Mouse (Mus musculus) adrenal gland, postnatal 4 days (tissue): ENCODE measurements around the gene Pdyn. TPM values are rescaled to one million over a fixed set of nuclear protein-coding genes. Genes with fewer than 3 reads are reported as not detected.

Experiments used
- DNase-seq, 2 experiments: peaks; one replicate each; pipeline ENCODE4 v3.0.0; 2021 to 2022; ENCODE audit warnings: low spot score in 2 of 2, mixed read lengths in 2 of 2
- long read RNA-seq, 2 experiments: library from polyadenylated mRNA; stranded (forward); transcript quantifications; one replicate each; pipeline ENCODE4 v2.0.0; 2021
- total RNA-seq, 2 experiments: library from RNA; stranded (reverse); gene quantifications; 2 replicates each; pipeline ENCODE4 v1.2.3; 2021

Gene Pdyn
- under 1 TPM; 0.56 to 0.73 TPM for total RNA-seq
- long read RNA-seq, experiment 1, partial matches to known transcripts = 0 of 1 reads
- long read RNA-seq, experiment 1, other reads (novel, unspliced or antisense) = 0 of 1 reads
- long read RNA-seq, experiment 2, partial matches to known transcripts = 1 of 1 reads
- long read RNA-seq, experiment 2, other reads (novel, unspliced or antisense) = 0 of 1 reads

GRCm38 (mm10) chr2:129699484-129700158, at the start of gene Pdyn:
Pdyn (minus strand) TSS chr2:129699844.
- no peak for DNase-seq

DNA sequence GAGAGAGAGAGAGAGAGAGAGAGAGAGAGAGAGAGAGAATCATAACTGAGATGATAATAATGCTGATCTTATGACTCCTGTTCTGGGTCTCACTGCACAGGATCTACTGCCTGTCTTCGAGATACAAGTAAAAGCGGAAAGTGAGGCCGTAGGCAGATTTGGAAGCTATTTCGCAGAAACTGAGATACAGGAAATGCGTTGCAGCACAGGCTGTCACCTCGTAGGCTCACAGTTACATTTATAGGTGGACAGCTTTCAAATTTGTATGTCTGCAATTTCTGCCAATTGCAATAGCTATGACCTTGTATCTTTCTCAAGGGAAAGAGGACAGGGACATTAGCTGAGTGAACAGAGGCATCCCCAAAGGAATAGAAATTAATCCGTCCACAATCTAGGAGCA, 42.4 kb upstream of the Pdyn start:
- DNase-seq = no peak

DNA sequence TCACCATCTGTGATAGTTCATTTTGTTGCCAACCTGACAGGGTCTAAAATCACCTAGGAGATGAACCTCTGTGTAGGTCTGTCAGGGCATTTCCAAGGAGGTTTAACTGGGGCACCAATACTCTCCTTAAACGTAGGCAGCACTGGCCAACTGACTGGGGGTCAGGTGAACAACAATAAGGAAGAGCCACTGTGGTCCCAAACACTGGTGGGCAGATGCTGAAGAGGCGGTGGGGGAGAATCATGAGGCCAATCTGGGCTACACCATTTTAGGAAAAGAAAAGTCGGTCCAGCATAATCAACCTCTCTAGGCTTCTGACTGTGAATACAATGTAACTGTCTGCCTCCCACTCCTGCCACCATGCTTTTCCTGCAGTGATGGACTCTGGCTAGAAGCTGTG, 40.9 kb upstream of the Pdyn start:
- DNase-seq = no peak

DNA sequence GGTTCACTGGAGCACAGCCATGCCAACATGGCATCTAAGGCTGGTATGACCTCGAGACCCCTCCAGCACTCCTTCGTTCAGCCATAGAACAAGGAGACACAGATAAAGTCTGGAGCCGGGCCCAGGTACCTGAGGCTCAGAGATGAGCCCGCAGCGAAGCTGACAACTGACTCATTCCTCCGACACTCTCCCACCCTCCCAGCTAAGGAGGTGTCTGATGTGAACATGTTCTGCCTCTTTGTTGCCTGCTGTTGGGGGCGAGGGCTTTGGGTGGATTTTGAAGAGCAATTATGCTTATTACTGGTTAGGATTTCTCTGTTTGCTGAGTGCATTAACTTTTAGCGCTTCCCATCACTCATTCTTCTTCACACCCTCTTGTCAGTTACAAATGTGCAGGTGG, 34.4 kb upstream of the Pdyn start:
- no peak for DNase-seq

GRCm38 (mm10) chr2:129729681-129730080, 30.0 kb upstream of the Pdyn start:
- no peak for DNase-seq

DNA sequence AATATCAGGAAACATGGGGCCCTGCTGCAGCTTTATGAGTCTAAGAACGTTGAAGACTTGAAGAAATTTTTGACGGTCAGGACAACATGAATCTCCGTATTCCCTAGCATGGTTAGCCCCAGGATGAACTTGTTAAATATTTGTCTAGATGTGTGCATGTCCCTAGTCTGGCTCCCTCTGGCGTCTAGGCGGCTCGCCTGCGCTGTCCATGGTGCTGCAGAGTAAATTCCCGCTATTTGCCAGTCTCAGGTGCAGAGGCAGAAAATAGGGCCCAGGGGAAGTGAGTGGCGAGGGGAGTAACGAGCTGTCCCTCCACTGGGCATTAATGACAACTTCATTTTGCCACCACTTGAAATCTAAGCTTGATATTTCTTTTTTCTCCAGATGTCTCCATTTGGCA, 16.0 kb upstream of the Pdyn start:
- peak; percentile 35 to 51 for DNase-seq

DNA sequence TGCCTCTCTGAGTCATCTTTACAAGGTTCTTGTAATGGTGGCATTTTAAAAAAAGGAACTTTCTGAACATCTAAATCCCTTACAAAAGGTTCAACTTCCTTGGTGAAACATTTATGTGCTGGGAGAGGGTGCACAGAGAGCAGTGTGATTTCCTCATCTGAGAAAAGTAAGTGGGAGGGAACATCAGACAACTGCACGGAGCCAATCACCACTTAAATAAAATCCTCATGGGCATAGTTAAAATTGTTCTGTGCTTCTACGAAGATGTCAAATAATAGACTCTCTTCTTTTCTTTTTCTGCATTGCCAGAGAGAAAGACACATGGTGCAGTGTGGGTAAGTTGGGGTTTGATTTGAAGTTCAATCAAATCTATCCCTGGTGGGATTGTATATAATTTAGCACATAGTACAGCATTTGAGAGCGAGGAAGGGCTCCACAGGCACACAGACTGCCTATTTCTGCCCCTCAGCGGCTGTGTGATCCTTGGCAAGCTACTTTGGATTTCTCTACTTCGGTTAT, 13.4 kb upstream of the Pdyn start:
- DNase-seq = no peak

- DNase-seq = no peak
Observed at GRCm38 (mm10) chr2:129696059-129696458, 3.6 kb downstream of the Pdyn start.

DNA sequence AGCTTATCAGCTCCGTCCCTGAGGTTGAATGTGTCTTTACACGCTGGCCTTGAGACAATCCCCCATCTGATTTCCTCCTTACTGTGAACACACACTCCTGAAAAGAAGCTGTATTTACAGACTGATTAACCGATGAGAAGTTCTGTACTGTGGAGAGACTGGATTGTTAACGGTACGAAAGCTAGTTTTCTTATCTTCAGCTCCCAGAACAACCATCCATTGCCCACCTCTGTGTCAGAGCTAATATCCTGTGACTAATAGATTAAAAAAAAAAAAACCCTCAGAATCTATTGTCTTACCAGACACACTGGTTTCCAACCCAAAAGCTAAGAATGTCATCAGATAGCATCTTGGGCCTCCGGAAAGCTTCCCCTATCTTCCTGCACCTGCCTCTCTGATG, 5.3 kb downstream of the Pdyn start:
- no peak for DNase-seq

DNA sequence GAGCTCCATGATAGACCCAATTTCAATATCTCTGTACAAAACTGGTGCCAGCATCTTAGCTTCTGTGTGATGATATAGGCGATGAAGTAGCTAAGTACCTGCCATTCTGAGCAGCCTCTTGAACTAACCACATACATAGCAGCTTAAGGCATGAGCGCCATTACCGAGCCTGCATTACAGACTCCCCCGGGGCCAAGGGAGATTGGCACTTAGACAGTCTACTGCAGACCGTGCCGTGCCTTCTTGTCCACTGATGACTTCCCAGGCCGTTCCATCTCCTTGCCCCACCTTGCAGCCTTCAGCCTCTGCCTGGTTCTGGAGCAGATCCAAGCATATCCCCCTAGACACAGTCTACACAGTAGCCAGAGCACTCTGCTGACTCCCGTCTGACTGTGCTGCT, 7.0 kb downstream of the Pdyn start:
- DNase-seq = no peak

DNA sequence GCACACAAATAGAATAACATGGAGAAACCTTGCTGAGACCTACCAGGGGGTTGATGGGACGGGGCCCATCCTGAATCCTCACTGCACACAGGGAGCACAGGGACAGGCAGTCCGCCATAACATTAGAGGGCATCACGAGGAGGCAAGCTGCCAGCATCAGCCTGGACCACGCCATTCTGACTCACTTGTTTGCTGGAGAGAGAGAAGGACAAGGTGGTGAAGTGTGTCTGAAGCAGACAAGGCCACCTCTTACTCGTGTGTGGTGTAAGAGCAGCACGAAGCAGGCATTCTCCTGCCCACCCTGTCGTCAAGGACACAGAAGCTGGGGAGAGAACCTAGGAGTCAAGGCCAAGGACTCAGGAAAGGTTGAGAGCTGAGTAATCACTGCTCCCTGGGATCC, 9.9 kb downstream of the Pdyn start:
- peak in 1 of 2 experiments; percentile 33 for DNase-seq

DNA sequence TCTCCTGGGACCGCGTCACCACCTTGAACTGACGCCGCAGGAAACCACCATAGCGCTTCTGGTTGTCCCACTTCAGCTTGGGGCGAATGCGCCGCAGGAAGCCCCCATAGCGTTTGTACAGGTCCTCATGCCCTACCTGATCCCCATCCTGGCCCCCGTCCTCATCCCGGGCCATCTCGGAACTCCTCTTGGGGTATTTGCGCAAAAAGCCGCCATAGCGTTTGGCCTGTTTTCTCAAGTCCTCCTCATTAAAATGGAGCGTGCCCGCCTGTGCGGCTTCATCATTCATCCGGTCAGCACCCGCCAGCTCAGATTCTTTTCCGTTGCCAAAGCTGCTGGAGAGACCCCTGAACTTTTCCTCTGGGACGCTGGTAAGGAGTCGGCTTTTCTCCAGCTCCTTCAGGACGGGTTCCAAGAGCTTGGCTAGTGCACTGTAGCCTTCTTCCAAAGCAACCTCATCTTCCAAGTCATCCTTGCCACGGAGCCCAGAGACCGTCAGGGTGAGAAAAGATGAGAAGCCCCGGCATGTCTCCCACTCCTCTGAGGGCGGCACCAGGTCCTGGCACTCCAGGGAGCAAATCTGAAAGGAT, 11.5 kb downstream of the Pdyn start:
- no peak for DNase-seq

- no peak for DNase-seq
Observed at GRCm38 (mm10) chr2:129686908-129687307, 12.7 kb downstream of the Pdyn start.

DNA sequence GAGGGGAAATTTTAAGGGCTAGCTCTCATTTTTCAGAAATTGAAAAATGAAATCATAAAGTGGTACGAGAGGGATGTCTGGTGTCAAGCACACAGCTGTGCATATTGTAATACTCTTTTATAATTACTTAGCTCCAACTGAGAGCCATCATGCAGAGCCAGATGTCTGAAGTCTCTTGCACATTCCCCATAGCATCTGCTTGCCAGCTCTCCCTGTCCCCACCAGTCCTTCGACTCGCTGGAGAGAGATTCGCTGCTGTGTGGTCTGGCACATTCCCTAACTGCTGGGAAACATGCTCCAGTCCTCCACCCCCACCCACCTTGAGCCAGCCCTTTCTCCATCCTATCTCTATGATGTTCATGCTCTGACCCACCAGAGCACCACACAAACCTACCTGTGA, 15.6 kb downstream of the Pdyn start:
- DNase-seq = no peak

DNA sequence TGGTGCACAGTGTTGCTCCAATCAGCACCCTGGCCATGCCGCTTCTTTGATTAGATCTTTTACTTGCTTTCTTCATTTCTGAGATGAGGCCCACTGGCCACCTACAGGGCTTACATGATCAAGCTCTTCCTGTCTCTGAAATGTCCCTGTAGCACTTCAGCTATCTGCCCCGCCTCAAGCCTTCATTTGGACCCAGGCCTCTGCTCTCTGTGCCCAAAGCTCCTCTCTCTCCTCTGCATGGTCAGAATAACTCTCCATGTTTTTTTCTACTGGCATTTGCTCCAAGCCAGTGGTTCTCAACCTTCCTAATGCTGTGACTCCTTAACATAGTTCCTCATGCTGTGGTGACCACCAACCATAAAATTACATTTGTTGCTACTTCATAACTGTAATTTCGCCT, 19.4 kb downstream of the Pdyn start:
- DNase-seq = no peak

DNA sequence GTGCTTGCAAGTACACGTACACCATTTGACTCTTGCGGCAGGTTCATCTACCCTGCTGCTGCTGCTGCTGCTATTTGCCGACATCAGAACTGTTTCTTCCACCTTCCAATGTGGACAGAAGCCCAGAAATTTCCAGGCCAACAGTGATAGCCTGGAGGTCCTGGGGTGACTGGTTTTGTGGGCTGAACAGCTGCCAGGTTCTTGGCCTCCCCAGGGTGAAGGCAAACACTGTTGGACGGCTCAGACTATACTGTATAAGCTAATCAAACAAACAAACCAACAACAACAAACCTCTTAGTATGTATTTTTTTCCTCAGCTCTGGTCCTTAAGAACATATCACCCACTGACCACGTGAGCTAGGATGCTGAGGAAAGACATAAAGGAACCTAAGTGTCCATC, 20.6 kb downstream of the Pdyn start:
- DNase-seq = no peak

GRCm38 (mm10) chr2:129677664-129678063, 22.0 kb downstream of the Pdyn start:
- no peak for DNase-seq

DNA sequence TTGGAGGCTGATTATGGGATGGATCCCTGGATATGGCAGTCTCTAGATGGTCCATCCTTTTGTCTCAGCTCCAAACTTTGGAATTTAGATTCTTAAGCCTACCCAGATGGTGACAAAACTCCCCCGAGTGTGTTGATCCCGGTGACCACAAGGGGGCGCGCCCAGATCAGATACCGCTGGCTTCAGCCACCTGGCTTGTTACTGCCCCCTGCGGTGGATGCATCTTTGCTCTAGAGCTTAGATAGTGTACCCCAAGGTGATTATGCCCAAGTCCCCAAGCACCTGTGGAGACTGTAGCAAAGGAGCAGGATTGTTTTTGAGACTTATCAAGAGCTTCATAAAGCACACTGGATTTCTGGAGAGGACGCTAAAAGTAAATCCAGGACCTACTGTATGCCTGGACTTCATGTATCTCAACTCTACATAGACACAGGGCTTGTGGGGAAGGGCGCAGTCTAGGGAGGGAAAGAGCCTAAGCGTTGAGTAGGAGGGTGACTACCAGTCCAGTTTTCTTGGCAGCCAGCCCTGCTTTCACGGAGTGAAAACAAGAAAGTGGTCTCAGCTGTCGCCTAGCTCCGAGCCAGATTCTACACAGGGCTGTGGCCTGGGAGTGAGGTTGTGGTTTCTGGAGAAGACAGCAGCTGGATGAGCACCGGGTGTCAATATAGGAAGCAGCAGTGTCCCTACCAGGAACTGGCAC, 24.6 kb downstream of the Pdyn start:
- peak; percentile 55 to 69 for DNase-seq

GRCm38 (mm10) chr2:129671911-129672310, 27.7 kb downstream of the Pdyn start:
- DNase-seq = no peak

DNA sequence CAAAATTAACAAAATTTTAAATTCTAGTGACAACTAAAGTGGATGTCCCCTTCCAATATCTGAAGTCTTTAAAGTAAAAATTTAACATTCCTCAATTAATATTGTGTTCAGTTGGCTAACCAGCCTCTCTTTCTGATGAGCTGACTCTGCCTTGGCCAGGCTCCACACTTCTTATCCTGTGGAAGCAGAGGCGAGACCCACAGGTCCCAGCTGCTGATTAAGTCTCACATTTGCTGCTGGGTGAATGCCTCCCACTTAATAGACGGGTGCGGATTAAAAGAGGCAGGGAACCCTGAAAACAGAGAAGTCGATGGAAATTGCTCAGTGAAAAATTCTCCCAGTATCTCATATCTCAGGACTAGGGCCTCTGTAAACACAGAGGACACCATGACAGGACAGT, 37.2 kb downstream of the Pdyn start:
- DNase-seq = no peak

DNA sequence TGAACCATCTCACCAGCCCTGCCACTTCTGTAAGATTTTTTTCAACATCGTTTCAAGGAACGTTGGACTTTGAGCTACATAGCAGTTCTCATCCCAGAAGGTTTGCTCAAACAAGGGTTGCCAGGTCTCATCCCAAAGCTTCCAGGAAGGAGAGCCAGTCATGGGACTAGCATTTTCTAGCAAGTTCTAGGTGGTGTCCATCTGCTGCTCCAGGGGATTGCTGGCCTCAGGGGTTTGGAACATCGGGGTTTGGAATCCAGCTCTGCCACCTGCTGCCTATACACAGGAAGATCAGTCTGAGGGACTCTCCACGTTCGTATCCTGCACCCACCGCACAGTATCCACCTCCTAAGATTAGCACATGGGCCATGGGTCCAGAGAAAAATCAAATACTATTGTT, 39.6 kb downstream of the Pdyn start:
- DNase-seq = no peak

DNA sequence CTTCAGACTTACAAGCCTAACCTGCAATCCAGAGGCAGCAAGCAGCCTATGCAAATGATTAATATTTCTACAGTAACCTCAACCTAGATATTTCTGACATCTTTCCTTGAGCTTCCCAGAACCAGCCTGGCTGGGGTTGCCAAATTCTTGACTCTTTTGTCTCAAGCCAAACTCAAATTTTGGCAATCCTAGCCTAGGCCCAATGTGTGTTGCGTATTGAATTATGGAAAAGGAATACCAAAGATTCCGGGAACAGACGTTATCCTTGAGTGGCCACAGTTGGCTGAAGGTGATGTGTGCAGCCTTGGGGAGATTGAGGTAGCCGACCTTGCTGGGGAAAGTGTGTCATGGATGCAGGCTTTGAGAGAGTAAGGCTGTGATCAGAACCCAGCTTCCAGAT, 40.8 kb downstream of the Pdyn start:
- no peak for DNase-seq
